Mouse (Mus musculus) left cerebral cortex, adult 2 months (tissue): ENCODE results near the gene Gnat3. TPM values are rescaled to one million over a fixed set of nuclear protein-coding genes. Genes with fewer than 3 reads are reported as not detected.
"Not testable (repeated sequence)": the region's sequence is repeated elsewhere in the genome, so short reads cannot be mapped to it uniquely, and the experiment has no call there.

Experiments
- DNase-seq, 2 experiments: peaks; one replicate each; pipeline ENCODE4 v3.0.0; 2021 to 2022; ENCODE audit warnings: low spot score in 2 of 2, mixed read lengths in 1 of 2; ENCODE audit errors: extremely low spot score in 1 of 2
- H3K27ac ChIP-seq: fragments of 200-600 bp; 2 replicates; pipeline ENCODE4 v1.8.1; 2022
- H3K4me3 ChIP-seq: fragments of 200-600 bp; 2 replicates; pipeline ENCODE4 v1.8.1; 2022
- CTCF ChIP-seq: fragments of 200-600 bp; IDR thresholded peaks from 2 replicates; pipeline ENCODE4 v1.8.1; 2022; ENCODE audit warnings: antibody characterized with exemption, mild to moderate bottlenecking, moderate library complexity
- intact Hi-C: fragments of 180-260 bp; cut with DNase I; formaldehyde crosslinking; loops from one replicate; pipeline ENCODE4 v1.15.1; 2025
- long read RNA-seq, 2 experiments: library from polyadenylated mRNA; stranded (forward); transcript quantifications; one replicate each; pipeline ENCODE4 v2.0.0; 2021; ENCODE audit warnings: borderline mapping rate in 2 of 2
- total RNA-seq, 2 experiments: library from RNA; stranded (reverse); gene quantifications; 2 replicates each; pipeline ENCODE4 v1.2.3; 2021

Gnat3 gene
- not detected for total RNA-seq
- long read RNA-seq, experiment 1: 0 reads
- long read RNA-seq, experiment 2: 0 reads

DNA sequence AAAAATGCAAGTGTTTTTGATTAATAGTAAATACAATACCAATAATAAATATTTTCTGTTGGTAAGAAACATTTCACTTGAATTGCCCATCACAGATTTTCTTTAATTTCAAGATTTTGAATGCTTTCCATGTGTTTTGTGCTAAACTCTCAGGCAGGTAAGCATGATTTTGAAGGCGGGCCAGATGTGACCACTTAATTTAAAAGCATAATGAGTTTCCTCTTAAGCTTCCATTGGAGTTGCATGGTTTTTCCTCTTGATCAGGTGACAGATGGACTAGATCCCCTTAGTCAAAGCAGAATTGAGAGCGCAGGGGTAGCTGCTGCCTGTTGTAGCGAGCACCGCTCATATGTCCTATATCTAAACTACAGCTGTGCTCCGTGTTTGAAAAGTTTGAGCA lies at the start of gene Gnat3:
Gene Gnat3, plus strand, starts transcription at position 301 of the 400 bp plus-strand sequence.
- intact Hi-C loops: no loop called here
- no peak within 1 kb of the TSS for H3K4me3 ChIP-seq
- H3K27ac ChIP-seq: no peak within 1 kb of the TSS
- DNase-seq: no peak
- TF ChIP-seq CTCF: no peak

- intact Hi-C loops: no loop called here
- DNase-seq: no peak
- no peak overlapping the region for H3K27ac ChIP-seq
- TF ChIP-seq CTCF: no peak
- no peak overlapping the region for H3K4me3 ChIP-seq
Observed at GRCm38 (mm10) chr5:17918966-17919365, 43.4 kb upstream of the Gnat3 start.

DNA sequence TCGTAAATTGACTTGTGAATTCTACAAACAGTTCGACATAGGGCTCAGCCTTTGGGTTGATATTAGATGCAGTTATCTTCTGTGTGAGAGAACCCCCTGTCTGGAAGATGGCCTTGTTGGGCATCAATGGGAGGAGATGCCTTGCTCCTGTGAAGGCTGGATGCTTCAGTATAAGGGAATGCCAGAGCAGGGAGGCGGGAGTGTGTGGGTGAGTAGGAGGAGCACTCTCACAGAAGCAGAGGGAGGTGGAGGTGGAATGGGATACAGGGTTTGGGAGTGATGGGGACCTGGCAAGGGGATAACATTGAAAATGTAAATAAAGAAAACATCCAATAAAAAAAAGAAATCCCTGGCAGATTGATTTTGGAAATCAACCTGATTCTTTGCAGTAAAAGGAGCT lies 38.7 kb upstream of the Gnat3 start:
- TF ChIP-seq CTCF: no peak
- Histone ChIP-seq H3K27ac (no peak overlapping the region), H3K4me3 (no peak overlapping the region)
- no peak for DNase-seq
- intact Hi-C loops: no loop called here

GRCm38 (mm10) chr5:17924085-17924518 lies 38.2 kb upstream of the Gnat3 start:
- Histone ChIP-seq H3K4me3 (no peak overlapping the region), H3K27ac (no peak overlapping the region)
- intact Hi-C loops: no loop called here
- DNase-seq: no peak
- no peak for TF ChIP-seq CTCF

GRCm38 (mm10) chr5:17928471-17928870 lies 33.9 kb upstream of the Gnat3 start:
- DNase-seq: no peak
- H3K27ac ChIP-seq: no peak overlapping the region
- intact Hi-C loops: no loop called here
- no peak overlapping the region for H3K4me3 ChIP-seq
- TF ChIP-seq CTCF: no peak

DNA sequence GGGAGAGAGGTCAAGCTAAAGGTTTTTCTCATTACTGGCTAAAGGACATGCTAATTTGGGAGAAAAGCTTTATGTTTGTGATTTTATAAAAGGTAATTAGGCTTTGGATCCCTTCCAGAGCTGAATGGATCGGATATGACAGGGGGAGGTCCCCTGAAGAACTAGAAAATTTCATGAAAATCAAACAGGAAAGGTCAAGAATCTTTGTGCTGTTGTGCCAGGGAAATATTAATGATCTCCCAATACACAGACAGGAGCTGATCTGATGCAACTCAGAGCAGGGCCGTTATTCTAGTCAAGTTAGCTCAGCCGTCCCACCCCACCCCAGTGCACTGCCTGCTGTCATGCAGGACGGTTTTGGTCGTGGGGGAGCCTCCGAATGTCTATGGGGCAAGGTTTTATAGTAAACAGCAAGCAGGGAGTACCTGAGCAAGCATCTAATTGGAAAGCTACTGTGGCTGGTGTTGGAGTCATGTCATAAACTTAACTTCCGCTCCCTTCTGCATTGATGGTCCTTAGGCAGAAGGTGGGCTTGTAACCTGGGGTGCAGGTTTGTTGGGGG lies 33.3 kb upstream of the Gnat3 start:
- no peak for TF ChIP-seq CTCF
- no peak overlapping the region for H3K4me3 ChIP-seq
- DNase-seq: no peak
- H3K27ac ChIP-seq: no peak overlapping the region
- intact Hi-C loops: no loop called here

DNA sequence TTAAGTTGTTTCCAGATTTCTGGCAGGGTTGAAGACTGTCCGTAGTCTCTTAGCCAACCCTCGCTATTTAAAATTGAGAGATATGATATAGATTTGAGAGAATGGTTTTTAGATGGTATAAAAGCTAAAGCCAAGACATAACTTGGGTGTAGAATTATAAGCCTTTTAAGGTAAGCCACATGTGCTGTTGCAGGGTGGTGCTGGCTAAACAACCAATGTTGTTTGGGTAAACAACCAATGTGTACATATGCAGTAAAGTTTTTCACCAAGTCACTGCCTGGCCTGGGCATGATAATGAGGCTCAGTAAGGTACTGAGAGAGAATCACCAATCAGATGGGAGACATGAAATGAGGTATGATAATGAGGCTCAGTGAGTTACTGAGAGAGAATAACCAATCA lies 30.8 kb upstream of the Gnat3 start:
- H3K4me3 ChIP-seq, DNase-seq: not testable (repeated sequence)

GRCm38 (mm10) chr5:17934501-17934900 lies 27.8 kb upstream of the Gnat3 start:
- no peak for TF ChIP-seq CTCF
- Histone ChIP-seq H3K4me3 (no peak overlapping the region), H3K27ac (no peak overlapping the region)
- intact Hi-C loops: no loop called here
- DNase-seq: no peak

More for the DNA sequence above, 30.8 kb upstream of the Gnat3 start:
- H3K27ac ChIP-seq, intact Hi-C loops: not testable (repeated sequence)

- TF ChIP-seq CTCF: no peak
- H3K27ac ChIP-seq: no peak overlapping the region
- no peak for DNase-seq
- intact Hi-C loops: no loop called here
- H3K4me3 ChIP-seq: no peak overlapping the region
Observed at GRCm38 (mm10) chr5:17938170-17938939, 24.0 kb upstream of the Gnat3 start.

DNA sequence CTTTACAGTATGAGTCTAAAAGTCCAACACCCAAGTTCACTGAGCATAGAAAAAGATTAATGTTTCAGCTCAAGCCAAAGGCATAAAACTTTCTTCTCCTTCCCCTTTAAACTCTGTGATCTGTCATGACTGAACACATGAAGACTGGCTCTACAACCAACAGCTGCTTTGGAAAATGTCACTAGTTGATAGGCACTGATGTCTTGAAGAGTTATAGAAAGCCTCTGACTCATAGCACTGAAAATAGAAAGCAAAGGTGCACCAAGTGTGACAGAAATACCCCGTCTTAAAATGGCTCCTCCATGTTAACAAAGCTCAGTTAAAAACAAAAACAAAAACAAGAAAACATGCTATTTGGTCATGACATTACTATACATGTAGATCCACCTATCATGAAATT lies 5.9 kb upstream of the Gnat3 start:
- intact Hi-C loops: no loop called here
- H3K27ac ChIP-seq: no peak overlapping the region
- TF ChIP-seq CTCF: no peak
- DNase-seq: no peak
- H3K4me3 ChIP-seq: no peak overlapping the region

GRCm38 (mm10) chr5:17969704-17970390 lies 7.5 kb downstream of the Gnat3 start:
- H3K27ac ChIP-seq: no peak overlapping the region
- intact Hi-C loops: no loop called here
- TF ChIP-seq CTCF: no peak
- H3K4me3 ChIP-seq: no peak overlapping the region
- DNase-seq: no peak

GRCm38 (mm10) chr5:17970391-17970730 lies 8.0 kb downstream of the Gnat3 start:
- Histone ChIP-seq H3K4me3 (no peak overlapping the region), H3K27ac (no peak overlapping the region)
- DNase-seq: no peak
- TF ChIP-seq CTCF: no peak
- intact Hi-C loops: no loop called here
